Mouse (Mus musculus) limb, embryonic 12.5 days (tissue): ENCODE results near the gene Gpatch8. TPM values are rescaled to one million over a fixed set of nuclear protein-coding genes. Genes with fewer than 3 reads are reported as not detected.

Experiments used
- ATAC-seq: fragments of 200-750 bp; cut with Nextera tagmentation; 2 replicates; pipeline ENCODE4 v1.8.0; 2017; ENCODE audit warnings: low read depth, moderate TSS enrichment; ENCODE audit not compliant: insufficient number of reproducible peaks, insufficient read depth, low FRiP score, low TSS enrichment
- H3K27ac ChIP-seq: fragments of 300-500 bp; sonication (generic); 2 replicates; pipeline ENCODE4 v1.5.1; 2016; ENCODE audit warnings: mild to moderate bottlenecking, moderate library complexity
- H3K27me3 ChIP-seq: fragments of 300-500 bp; sonication (generic); 2 replicates; pipeline ENCODE4 v1.6.1; 2016; ENCODE audit warnings: mild to moderate bottlenecking, moderate library complexity
- H3K36me3 ChIP-seq: fragments of 300-500 bp; sonication (generic); 2 replicates; pipeline ENCODE4 v1.6.1; 2016; ENCODE audit warnings: mild to moderate bottlenecking, moderate library complexity
- H3K4me1 ChIP-seq: fragments of 300-500 bp; sonication (generic); replicated peaks from 2 replicates; pipeline ENCODE4 v1.6.1; 2016
- H3K4me2 ChIP-seq: fragments of 300-500 bp; sonication (generic); 2 replicates; pipeline ENCODE4 v1.6.1; 2016; ENCODE audit warnings: mild to moderate bottlenecking, moderate library complexity
- H3K4me3 ChIP-seq: fragments of 300-500 bp; sonication (generic); replicated peaks from 2 replicates; pipeline ENCODE4 v1.5.1; 2016; ENCODE audit warnings: mild to moderate bottlenecking
- H3K9ac ChIP-seq: fragments of 300-500 bp; sonication (generic); replicated peaks from 2 replicates; pipeline ENCODE4 v1.6.1; 2016; ENCODE audit warnings: mild to moderate bottlenecking, moderate library complexity
- H3K9me3 ChIP-seq: fragments of 300-500 bp; sonication (generic); 2 replicates; pipeline ENCODE4 v1.6.1; 2016; ENCODE audit warnings: mild to moderate bottlenecking, moderate library complexity
- WGBS: fragments of 180-500 bp; shearing (Covaris S2); methylation state at CpG from one replicate; pipeline ENCODE4 v1.1.7; 2016; 5-methylcytosine and 5-hydroxymethylcytosine counted together
- polyA plus RNA-seq: library from polyadenylated mRNA; unstranded; fragments of >200 nt; fragmentation: Nextera tagmentation; extraction: Ambion mirVana; gene quantifications from 2 replicates; pipeline ENCODE4 v1.2.1, GENCODE M21; 2016

Gpatch8 gene
- polyA plus RNA-seq, 1 experiment from 2014 or later, result 77.6 TPM

GRCm38 (mm10) chr11:102469648-102470357 lies 86.4 kb downstream of the Gpatch8 start, which contains the start of gene Itga2b:
Itga2b (minus strand) TSS chr11:102470122.
- Histone ChIP-seq H3K9ac (no peak within 1 kb of the TSS), H3K27me3 (peaks cover 22% of the 10 kb centered on the region), H3K9me3 (no peaks in the 10 kb centered on the region), H3K4me2 (no peak within 1 kb of the TSS), H3K27ac (no peak within 1 kb of the TSS), H3K4me1 (peaks cover 22% of the 10 kb centered on the region), H3K4me3 (no peak within 1 kb of the TSS), H3K36me3 (peaks cover 7% of the 10 kb centered on the region)
- ATAC-seq, result no peak
- 66% methylated on average over 11 of the region's 11 CpGs for WGBS

DNA sequence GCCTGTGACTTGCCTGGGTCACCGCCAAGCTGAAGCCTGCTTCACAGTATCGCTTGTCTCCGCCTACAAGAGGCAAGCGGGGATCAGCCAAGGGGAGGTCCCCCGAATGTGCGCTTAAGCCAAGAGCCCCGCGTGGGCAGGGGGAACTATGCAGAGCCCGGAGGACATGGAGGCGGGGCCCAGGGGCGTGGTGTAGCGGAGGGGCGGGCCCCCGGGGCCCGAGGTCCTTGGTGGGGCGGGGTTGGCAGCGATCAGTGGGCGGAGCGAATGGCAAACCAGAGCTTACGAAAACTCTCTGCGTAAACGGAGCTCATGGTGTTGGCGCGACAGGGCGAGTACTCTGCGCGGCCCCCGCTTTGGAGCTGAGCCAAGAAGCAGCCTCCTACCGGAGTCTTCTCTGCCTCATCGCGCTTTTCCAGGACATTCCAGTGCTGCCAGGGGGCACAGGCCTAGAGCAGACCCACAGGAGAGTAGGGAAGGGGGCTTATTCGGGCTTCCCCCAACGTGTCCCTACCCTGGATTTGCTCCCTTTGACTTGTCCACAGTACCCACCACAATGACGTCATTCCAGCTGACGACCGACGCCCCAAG lies 89.1 kb downstream of the Gpatch8 start:
- Histone ChIP-seq H3K36me3 (no peaks in the 10 kb centered on the region), H3K27ac (peak overlapping the region; percentile 32; the same call in 1 of the 2 replicates), H3K4me1 (peaks cover 22% of the 10 kb centered on the region), H3K4me3 (peak overlapping the region; percentile 45), H3K9me3 (no peaks in the 10 kb centered on the region), H3K27me3 (peaks cover 30% of the 10 kb centered on the region), H3K4me2 (peak overlapping the region; percentile 84), H3K9ac (peak overlapping the region; percentile 52)
- peak; percentile 89 for ATAC-seq
- WGBS, result under 1% methylated on average over 37 of the region's 37 CpGs

DNA sequence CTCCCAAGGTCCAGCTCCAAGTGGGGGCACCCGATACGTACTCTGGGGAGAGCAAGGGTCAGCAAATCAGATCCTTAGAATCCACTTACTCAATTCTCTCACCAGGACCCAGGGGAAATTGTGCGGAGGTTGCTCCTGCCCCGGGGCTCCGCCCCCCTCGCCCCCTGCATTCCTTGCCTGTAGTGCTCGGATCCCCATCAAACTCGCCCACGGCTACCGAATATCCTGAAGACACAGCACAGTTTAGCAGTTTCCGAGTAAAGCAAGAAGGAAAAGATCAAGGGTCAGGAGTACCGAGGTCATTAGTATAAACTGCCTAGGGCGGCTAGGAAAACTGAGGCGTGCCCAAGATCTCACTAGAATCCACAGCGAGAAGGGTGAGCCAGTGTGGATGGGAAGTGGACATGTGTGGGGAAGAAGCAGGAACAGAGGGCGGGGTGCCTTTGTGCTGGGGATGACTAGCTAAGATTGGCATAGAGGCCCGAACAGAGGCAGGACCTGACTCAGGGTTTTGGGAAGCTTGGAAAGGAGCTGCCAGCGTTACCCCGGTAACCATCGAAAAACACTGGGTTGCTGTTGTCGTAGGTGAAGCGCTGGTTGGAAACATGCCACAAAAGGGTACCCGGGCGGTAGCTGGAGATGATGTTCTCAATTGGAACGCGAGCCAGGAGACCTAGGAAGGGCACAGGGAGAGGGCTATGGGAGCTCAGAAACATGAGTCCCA lies 90.3 kb downstream of the Gpatch8 start:
- 12% methylated on average over 26 of the region's 26 CpGs for WGBS
- Histone ChIP-seq H3K4me3 (no peak overlapping the region), H3K27me3 (peaks cover 34% of the 10 kb centered on the region), H3K36me3 (no peaks in the 10 kb centered on the region), H3K9ac (peak overlapping the region; percentile 24), H3K27ac (no peak overlapping the region), H3K4me1 (peaks cover 22% of the 10 kb centered on the region), H3K4me2 (peak overlapping the region; percentile 28), H3K9me3 (no peaks in the 10 kb centered on the region)
- ATAC-seq, result no peak

DNA sequence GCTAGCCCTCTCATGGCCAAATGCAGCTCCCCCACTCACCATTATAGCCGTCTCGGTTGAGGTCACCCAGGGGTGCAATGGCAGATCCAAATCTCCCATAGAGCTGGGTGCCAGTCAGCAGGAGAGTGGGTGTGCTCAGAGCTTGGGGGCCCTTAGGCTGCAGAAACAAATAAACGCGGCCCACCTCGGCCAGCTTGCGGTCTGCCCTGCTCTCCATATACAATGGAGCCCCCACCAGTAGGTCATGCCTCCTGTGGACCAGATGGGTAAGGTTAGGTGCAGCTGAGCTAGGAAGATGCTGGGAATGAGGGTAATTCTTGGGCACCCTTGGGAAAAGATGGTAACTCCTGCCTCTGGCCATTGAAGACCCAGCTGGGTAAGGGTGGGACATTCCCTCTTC lies 91.3 kb downstream of the Gpatch8 start:
- Histone ChIP-seq H3K4me2 (no peak overlapping the region), H3K27me3 (peaks cover 40% of the 10 kb centered on the region), H3K9me3 (no peaks in the 10 kb centered on the region), H3K4me3 (no peak overlapping the region), H3K27ac (no peak overlapping the region), H3K36me3 (no peaks in the 10 kb centered on the region), H3K9ac (no peak overlapping the region), H3K4me1 (peaks cover 22% of the 10 kb centered on the region)
- WGBS, result 96% methylated on average over 6 of the region's 6 CpGs
- no peak for ATAC-seq

DNA sequence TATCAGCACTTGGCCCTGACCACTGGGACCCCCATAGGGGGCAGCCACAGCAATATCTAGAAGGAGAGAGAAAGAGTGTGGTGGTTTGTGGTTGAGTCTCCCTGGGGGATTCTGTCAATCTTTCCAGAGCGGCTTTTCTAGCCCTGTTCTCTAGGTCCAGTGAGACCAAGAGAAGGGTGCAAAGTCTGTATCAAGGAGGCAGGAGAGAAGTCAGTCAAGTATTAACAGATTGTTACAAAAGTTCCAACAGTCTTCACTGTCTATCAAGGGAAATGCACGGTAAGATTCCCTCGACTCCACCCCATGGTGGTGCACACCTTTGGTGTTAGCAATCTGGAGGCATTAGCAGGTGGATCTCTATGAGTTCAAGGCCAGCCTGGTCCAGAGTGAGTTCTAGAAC lies 94.4 kb downstream of the Gpatch8 start:
- Histone ChIP-seq H3K4me3 (no peak overlapping the region), H3K9ac (no peak overlapping the region), H3K4me1 (peaks cover 11% of the 10 kb centered on the region), H3K9me3 (no peaks in the 10 kb centered on the region), H3K27me3 (peaks cover 48% of the 10 kb centered on the region), H3K27ac (no peak overlapping the region), H3K4me2 (no peak overlapping the region), H3K36me3 (no peaks in the 10 kb centered on the region)
- 81% methylated on average over 3 of the region's 3 CpGs for WGBS
- ATAC-seq, result no peak

- no peak overlapping the region for H3K9ac ChIP-seq
- no peak overlapping the region for H3K4me3 ChIP-seq
- no peak overlapping the region for H3K27ac ChIP-seq
- H3K4me2 ChIP-seq, result no peak overlapping the region
- no peaks in the 10 kb centered on the region for H3K36me3 ChIP-seq
- peaks cover 44% of the 10 kb centered on the region for H3K27me3 ChIP-seq
- peaks cover 10% of the 10 kb centered on the region for H3K4me1 ChIP-seq
- WGBS, result 55% methylated on average over 16 of the region's 16 CpGs
- ATAC-seq, result no peak
- no peaks in the 10 kb centered on the region for H3K9me3 ChIP-seq
Observed at GRCm38 (mm10) chr11:102460541-102460940, 95.7 kb downstream of the Gpatch8 start.

DNA sequence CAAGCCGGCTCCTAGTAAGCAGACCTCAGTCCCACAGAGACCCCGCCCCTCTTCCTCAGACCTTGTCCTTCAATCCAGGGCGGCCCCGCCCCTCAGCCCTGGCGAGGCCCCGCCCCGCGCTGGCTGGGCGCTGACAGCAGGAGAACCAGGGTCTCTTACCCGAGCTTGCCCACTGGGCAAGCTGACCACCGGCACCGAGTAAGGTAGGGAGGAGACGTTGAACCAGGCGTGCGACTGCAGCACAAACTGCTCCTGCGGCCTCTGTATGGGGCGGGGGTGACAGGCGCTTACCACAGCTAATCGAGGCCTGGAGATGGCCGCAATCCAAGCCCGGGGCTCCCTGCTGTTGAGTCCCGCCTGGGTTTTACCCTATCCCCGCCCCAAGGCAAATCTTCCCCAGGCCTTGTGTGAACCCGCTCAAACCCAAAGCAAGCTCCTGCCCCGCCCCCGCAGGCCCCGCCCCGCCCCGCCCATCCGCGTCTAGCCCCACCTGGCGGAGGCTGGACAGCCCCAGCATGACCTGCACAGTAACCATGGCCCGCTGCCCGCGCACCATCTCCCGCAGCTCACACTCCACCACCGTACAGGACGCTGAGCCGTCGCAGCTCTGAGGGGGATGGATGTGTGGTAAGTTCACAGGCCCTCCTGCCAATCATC lies 100.3 kb downstream of the Gpatch8 start:
- H3K4me3 ChIP-seq, result peak overlapping the region; percentile 55
- under 1% methylated on average over 38 of the region's 40 CpGs for WGBS
- H3K36me3 ChIP-seq, result no peaks in the 10 kb centered on the region
- H3K4me1 ChIP-seq, result peaks cover 18% of the 10 kb centered on the region
- peaks cover 63% of the 10 kb centered on the region for H3K27me3 ChIP-seq
- ATAC-seq, result peak; percentile 90
- peak overlapping the region; percentile 53 for H3K9ac ChIP-seq
- H3K9me3 ChIP-seq, result no peaks in the 10 kb centered on the region
- H3K27ac ChIP-seq, result peak overlapping the region; percentile 64
- peak overlapping the region; percentile 97 for H3K4me2 ChIP-seq

DNA sequence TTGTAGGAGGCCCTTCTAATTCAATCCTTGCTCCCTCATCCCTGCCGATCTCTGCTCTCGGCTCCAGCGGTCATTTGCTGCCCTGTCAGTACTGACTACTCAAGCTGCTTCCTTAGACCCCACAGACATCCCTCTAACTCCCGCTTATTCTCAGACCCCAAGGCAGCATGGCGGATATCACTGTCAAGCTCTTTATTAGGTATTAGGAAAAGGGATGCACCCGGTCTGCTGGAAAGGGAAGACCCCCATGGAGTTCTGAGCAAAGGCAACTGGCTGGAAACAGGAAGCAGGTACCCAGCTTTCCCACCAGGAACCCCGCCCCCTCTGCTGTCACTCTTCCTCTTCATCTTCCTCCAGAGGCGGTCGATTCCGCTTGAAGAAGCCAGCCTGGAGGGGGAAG lies 103.1 kb downstream of the Gpatch8 start:
- WGBS, result 22% methylated on average over 10 of the region's 10 CpGs
- peaks cover 24% of the 10 kb centered on the region for H3K4me1 ChIP-seq
- peaks cover 81% of the 10 kb centered on the region for H3K27me3 ChIP-seq
- no peaks in the 10 kb centered on the region for H3K36me3 ChIP-seq
- no peak for ATAC-seq
- H3K9ac ChIP-seq, result no peak overlapping the region
- H3K4me2 ChIP-seq, result no peak overlapping the region
- H3K9me3 ChIP-seq, result no peaks in the 10 kb centered on the region
- H3K27ac ChIP-seq, result no peak overlapping the region
- no peak overlapping the region for H3K4me3 ChIP-seq

GRCm38 (mm10) chr11:102449043-102450008 lies 106.9 kb downstream of the Gpatch8 start:
- H3K27ac ChIP-seq, result no peak overlapping the region
- H3K4me1 ChIP-seq, result peaks cover 35% of the 10 kb centered on the region
- no peak for ATAC-seq
- no peak overlapping the region for H3K9ac ChIP-seq
- no peaks in the 10 kb centered on the region for H3K9me3 ChIP-seq
- no peak overlapping the region for H3K4me2 ChIP-seq
- H3K27me3 ChIP-seq, result peaks cover 56% of the 10 kb centered on the region
- H3K36me3 ChIP-seq, result no peaks in the 10 kb centered on the region
- H3K4me3 ChIP-seq, result no peak overlapping the region
- WGBS, result 42% methylated on average over 17 of the region's 17 CpGs

- Histone ChIP-seq H3K27me3 (peaks cover 47% of the 10 kb centered on the region), H3K27ac (no peak overlapping the region), H3K36me3 (peaks cover 8% of the 10 kb centered on the region), H3K9me3 (no peaks in the 10 kb centered on the region), H3K4me1 (peaks cover 38% of the 10 kb centered on the region), H3K9ac (0 out of 2 replicates have a peak overlapping the region, but pooled peaks have one; percentile 12), H3K4me2 (no peak overlapping the region), H3K4me3 (peak overlapping the region; percentile 95)
- ATAC-seq, result no peak
- WGBS, result 16% methylated on average over 8 of the region's 8 CpGs
Observed at GRCm38 (mm10) chr11:102448327-102448726, 107.9 kb downstream of the Gpatch8 start.
